Mouse (Mus musculus) CH12.LX (cell line): ENCODE data around the gene Clcn2.

ENCODE experiments used
- BHLHE40 ChIP-seq: IDR thresholded peaks from 2 replicates; pipeline ENCODE4 v1.6.1; 2011; ENCODE audit warnings: mild to moderate bottlenecking, low read depth, low read length, improper control_type of control experiment
- CTCF ChIP-seq, 2 experiments: IDR thresholded peaks in 1 of 2; conservative IDR thresholded peaks in 1 of 2; 2 replicates each; pipeline ENCODE4 v1.5.1; 2011 to 2012; ENCODE audit warnings: low read depth in 2 of 2, low read length in 2 of 2, improper control_type of control experiment in 1 of 2, inconsistent platforms in 1 of 2, mild to moderate bottlenecking in 1 of 2, moderate library complexity in 1 of 2
- MAX ChIP-seq: IDR thresholded peaks from 2 replicates; pipeline ENCODE4 v1.6.1; 2011; ENCODE audit warnings: low read length, improper control_type of control experiment
- MXI1 ChIP-seq: IDR thresholded peaks from 2 replicates; pipeline ENCODE4 v1.6.1; 2011; ENCODE audit warnings: mild to moderate bottlenecking, low read depth, low read length, improper control_type of control experiment
- NELFE ChIP-seq: IDR thresholded peaks from 2 replicates; pipeline ENCODE4 v1.6.1; 2011; ENCODE audit warnings: low read depth, low read length, improper control_type of control experiment
- POLR2A ChIP-seq: IDR thresholded peaks from 2 replicates; pipeline ENCODE4 v1.6.1; 2011; ENCODE audit warnings: low read depth, mild to moderate bottlenecking, improper control_type of control experiment, low read length
- SMC3 ChIP-seq: IDR thresholded peaks from 2 replicates; pipeline ENCODE4 v1.6.1; 2011; ENCODE audit warnings: low read depth, low read length, improper control_type of control experiment

DNA sequence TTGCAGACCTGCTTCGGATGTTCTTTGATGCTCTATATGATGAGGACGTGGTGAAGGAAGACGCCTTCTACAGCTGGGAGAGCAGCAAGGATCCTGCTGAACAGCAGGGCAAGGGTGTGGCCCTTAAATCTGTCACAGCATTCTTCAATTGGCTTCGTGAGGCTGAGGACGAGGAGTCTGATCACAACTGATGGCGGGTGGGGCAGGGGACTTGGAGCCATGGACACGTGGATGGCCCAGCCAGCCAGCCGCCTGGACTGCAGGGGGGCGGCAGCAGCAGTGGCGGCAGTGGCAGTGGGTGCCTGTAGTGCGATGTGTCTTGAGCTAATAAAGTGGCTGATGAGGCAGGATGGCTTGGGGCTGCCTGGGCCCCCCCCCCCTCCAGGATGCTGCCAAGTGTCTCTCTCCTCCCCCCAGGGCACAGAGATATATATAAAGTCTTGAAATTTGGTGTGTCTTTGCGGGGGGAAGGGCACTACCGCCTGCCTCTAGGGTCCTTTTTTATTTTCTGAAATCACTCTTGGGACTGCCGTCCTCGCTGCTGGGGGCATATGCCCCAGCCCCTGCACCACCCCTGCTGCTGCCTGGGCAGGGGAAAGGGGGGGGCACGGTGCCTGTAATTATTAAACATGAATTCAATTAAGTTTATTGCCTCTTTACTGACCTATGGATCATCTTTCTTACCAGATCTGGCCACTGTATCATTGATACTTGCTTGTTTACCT is 25.1 kb downstream of the Clcn2 start:
- no peak for TF ChIP-seq MAX
- no peak for TF ChIP-seq CTCF (conservative IDR thresholded peaks at IDR 0.05 in 1 of 2, IDR thresholded peaks at IDR 0.05 in 1 of 2; ENCODE audit: low read depth in 2 of 2, low read length in 2 of 2)
- peak; percentile 33; the same call in 1 of the 2 replicates for TF ChIP-seq POLR2A
- TF ChIP-seq MXI1: no peak
- TF ChIP-seq NELFE: no peak
- TF ChIP-seq BHLHE40: no peak
- TF ChIP-seq SMC3: no peak
